Mouse (Mus musculus) spleen, adult 18-20 months (tissue): ENCODE results near the gene Wasf2.
"Not testable (repeated sequence)": the region's sequence is repeated elsewhere in the genome, so short reads cannot be mapped to it uniquely, and the experiment has no call there.

Source experiments
- DNase-seq, 2 experiments: peaks; one replicate each; pipeline ENCODE4 v3.0.0; 2022; ENCODE audit warnings: mixed read lengths in 2 of 2

The Wasf2 gene

GRCm38 (mm10) chr4:133129931-133130889 lies at the start of gene Wasf2:
Wasf2 (plus strand) TSS chr4:133130505.
- peak; percentile 85 to 89 for DNase-seq

GRCm38 (mm10) chr4:133080862-133081261 lies 49.4 kb upstream of the Wasf2 start:
- DNase-seq, result no peak

GRCm38 (mm10) chr4:133082216-133082773 lies 48.0 kb upstream of the Wasf2 start:
- no peak for DNase-seq

- DNase-seq, result no peak
Observed at GRCm38 (mm10) chr4:133083991-133084861, 46.1 kb upstream of the Wasf2 start.

- DNase-seq, result no peak
Observed at GRCm38 (mm10) chr4:133085011-133085782, 45.1 kb upstream of the Wasf2 start.

- DNase-seq, result no peak
Observed at GRCm38 (mm10) chr4:133085783-133086342, 44.4 kb upstream of the Wasf2 start.

GRCm38 (mm10) chr4:133087177-133087714 lies 43.1 kb upstream of the Wasf2 start:
- no peak for DNase-seq

GRCm38 (mm10) chr4:133087835-133088234 lies 42.5 kb upstream of the Wasf2 start:
- no peak for DNase-seq

GRCm38 (mm10) chr4:133089319-133089718 lies 41.0 kb upstream of the Wasf2 start:
- no peak for DNase-seq

GRCm38 (mm10) chr4:133089802-133090201 lies 40.5 kb upstream of the Wasf2 start:
- DNase-seq, result no peak

GRCm38 (mm10) chr4:133090276-133090719 lies 40.0 kb upstream of the Wasf2 start:
- no peak for DNase-seq

- no peak for DNase-seq
Observed at GRCm38 (mm10) chr4:133090720-133091458, 39.4 kb upstream of the Wasf2 start.

- DNase-seq, result no peak
Observed at GRCm38 (mm10) chr4:133091459-133091785, 38.9 kb upstream of the Wasf2 start.

- peak; percentile 59 to 66 for DNase-seq
Observed at GRCm38 (mm10) chr4:133092453-133092901, 37.8 kb upstream of the Wasf2 start.

- DNase-seq, result no peak
Observed at GRCm38 (mm10) chr4:133093056-133093455, 37.2 kb upstream of the Wasf2 start.

GRCm38 (mm10) chr4:133093481-133094033 lies 36.7 kb upstream of the Wasf2 start:
- DNase-seq, result no peak

- DNase-seq, result no peak
Observed at GRCm38 (mm10) chr4:133094255-133094654, 36.0 kb upstream of the Wasf2 start.

- DNase-seq, result peak; percentile 48 to 62
Observed at GRCm38 (mm10) chr4:133094936-133095733, 35.2 kb upstream of the Wasf2 start.

- DNase-seq, result not testable (repeated sequence)
Observed at GRCm38 (mm10) chr4:133095734-133096065, 34.6 kb upstream of the Wasf2 start.

GRCm38 (mm10) chr4:133096671-133097070 lies 33.6 kb upstream of the Wasf2 start:
- not testable (repeated sequence) for DNase-seq
